Mouse (Mus musculus): Measurements from ENCODE around the gene Anxa2.

The Anxa2 gene

GRCm38 (mm10) chr9:69453066-69453900, at the start of gene Anxa2:
Gene Anxa2, plus strand, starts transcription at chr9:69453620.
- DNase-seq = peak; percentile 50 to 61

GRCm38 (mm10) chr9:69404671-69405070, 48.7 kb upstream of the Anxa2 start:
- no peak for DNase-seq

GRCm38 (mm10) chr9:69419476-69419875, 33.9 kb upstream of the Anxa2 start:
- no peak for DNase-seq

- no peak for DNase-seq
These were observed 22.9 kb upstream of the Anxa2 start for GRCm38 (mm10) chr9:69430531-69430930.

GRCm38 (mm10) chr9:69431863-69432555, 21.4 kb upstream of the Anxa2 start:
- DNase-seq = no peak

- DNase-seq = no peak
These were observed 18.2 kb upstream of the Anxa2 start for GRCm38 (mm10) chr9:69435194-69435593.

GRCm38 (mm10) chr9:69435662-69436061, 17.8 kb upstream of the Anxa2 start:
- DNase-seq = no peak

GRCm38 (mm10) chr9:69439805-69440357, 13.5 kb upstream of the Anxa2 start:
- no peak for DNase-seq

GRCm38 (mm10) chr9:69442471-69443038, 10.9 kb upstream of the Anxa2 start:
- DNase-seq = no peak

GRCm38 (mm10) chr9:69443203-69443602, 10.2 kb upstream of the Anxa2 start:
- no peak for DNase-seq

- no peak for DNase-seq
These were observed 4.6 kb upstream of the Anxa2 start for GRCm38 (mm10) chr9:69448801-69449200.

- no peak for DNase-seq
These were observed 2.8 kb upstream of the Anxa2 start for GRCm38 (mm10) chr9:69450636-69451035.

GRCm38 (mm10) chr9:69451886-69452810, 1.3 kb upstream of the Anxa2 start:
- no peak for DNase-seq

GRCm38 (mm10) chr9:69453901-69454666, 664 bp downstream of the Anxa2 start:
- DNase-seq = peak in 1 of 2 experiments; percentile 48

- DNase-seq = no peak
These were observed 1.3 kb downstream of the Anxa2 start for GRCm38 (mm10) chr9:69454691-69455090.

- DNase-seq = no peak
These were observed 2.0 kb downstream of the Anxa2 start for GRCm38 (mm10) chr9:69455391-69455790.

- no peak for DNase-seq
These were observed 3.1 kb downstream of the Anxa2 start for GRCm38 (mm10) chr9:69456406-69457075.

GRCm38 (mm10) chr9:69457143-69457542, 3.7 kb downstream of the Anxa2 start:
- DNase-seq = no peak

- no peak for DNase-seq
These were observed 4.6 kb downstream of the Anxa2 start for GRCm38 (mm10) chr9:69457747-69458625.

- DNase-seq = peak in 1 of 2 experiments; percentile 47
These were observed 5.6 kb downstream of the Anxa2 start for GRCm38 (mm10) chr9:69458982-69459381.

All from thymus, adult 18-20 months (tissue).